ENCODE assay signal across 31 mouse cellular contexts in genomic region chr1:133150556-133150955, GRCm38 (mm10). TPM values are rescaled to one million over a fixed set of nuclear protein-coding genes. Genes with fewer than 3 reads are reported as not detected.
"Had no signal": no experiment of that assay in that cellular context is flagged by ENCODE, and none has a peak within 500 bp of the region (broad histone marks: within the 10 kb centered on the region; RNA-seq: fewer than 3 reads in every experiment).

No protein-coding gene starts in this region.

- H3K4me3 ChIP-seq: left cerebral cortex, adult 2 months; limb, embryonic 10.5 days; limb, embryonic 12.5 days; limb, embryonic 13.5 days; limb, embryonic 15.5 days; liver, embryonic 12.5 days; liver, embryonic 13.5 days; liver, embryonic 15.5 days; lung, embryonic 15.5 days; megakaryocyte, embryonic 14.5 days; midbrain, embryonic 12.5 days; midbrain, embryonic 13.5 days; midbrain, embryonic 15.5 days; myocyte had no signal

- H3K36me3 ChIP-seq: limb, embryonic 10.5 days; limb, embryonic 12.5 days; limb, embryonic 13.5 days; limb, embryonic 15.5 days; liver, embryonic 12.5 days; liver, embryonic 13.5 days; liver, embryonic 15.5 days; lung, embryonic 15.5 days; midbrain, embryonic 12.5 days; midbrain, embryonic 13.5 days; midbrain, embryonic 15.5 days had no signal

- H3K9ac ChIP-seq: limb, embryonic 12.5 days; limb, embryonic 13.5 days; limb, embryonic 15.5 days; liver, embryonic 12.5 days; liver, embryonic 13.5 days; liver, embryonic 14.5 days; liver, embryonic 15.5 days; liver, postnatal 0 days; lung, embryonic 14.5 days; lung, embryonic 15.5 days; midbrain, embryonic 12.5 days; midbrain, embryonic 13.5 days; midbrain, embryonic 15.5 days had no signal

- H3K4me2 ChIP-seq: limb, embryonic 12.5 days; limb, embryonic 13.5 days; limb, embryonic 15.5 days; liver, embryonic 11.5 days; liver, embryonic 12.5 days; liver, embryonic 13.5 days; liver, embryonic 15.5 days; lung, embryonic 14.5 days; lung, embryonic 15.5 days; midbrain, embryonic 12.5 days; midbrain, embryonic 13.5 days; midbrain, embryonic 15.5 days had no signal

- H3K4me1 ChIP-seq: limb, embryonic 12.5 days; limb, embryonic 13.5 days; limb, embryonic 15.5 days; liver, embryonic 12.5 days; liver, embryonic 13.5 days; liver, embryonic 15.5 days; megakaryocyte, embryonic 14.5 days; midbrain, embryonic 12.5 days; midbrain, embryonic 13.5 days; midbrain, embryonic 15.5 days had no signal

- H3K9me3 ChIP-seq: limb, embryonic 10.5 days; limb, embryonic 15.5 days; liver, embryonic 13.5 days; liver, embryonic 15.5 days; lung, embryonic 15.5 days; midbrain, embryonic 15.5 days had no signal

- DNase-seq: layer of hippocampus, postnatal 36 days; left cerebral cortex, postnatal 4 days; liver; liver, embryonic 13.5 days; liver, postnatal 0 days; lung, adult 18-20 months; lung, adult 2 months; lung, embryonic 14.5 days; lung, postnatal 10 days; lung, postnatal 14 days; lung, postnatal 36 days; lung, postnatal 4 days; midbrain, embryonic 14.5 days had no signal

- H3K27me3 ChIP-seq: limb, embryonic 12.5 days; limb, embryonic 13.5 days; limb, embryonic 15.5 days; liver, embryonic 13.5 days; liver, embryonic 15.5 days; lung, embryonic 15.5 days; midbrain, embryonic 12.5 days; midbrain, embryonic 15.5 days had no signal

- ATAC-seq: liver, embryonic 12.5 days; liver, postnatal 0 days; lung, postnatal 0 days; midbrain, embryonic 13.5 days; midbrain, embryonic 15.5 days; midbrain, embryonic 16.5 days had no signal

- H3K27ac ChIP-seq: left cerebral cortex, adult 2 months; limb, embryonic 10.5 days; limb, embryonic 12.5 days; limb, embryonic 13.5 days; limb, embryonic 15.5 days; liver, embryonic 12.5 days; liver, embryonic 13.5 days; liver, embryonic 14.5 days; liver, embryonic 15.5 days; lung, embryonic 15.5 days; macrophage; midbrain, embryonic 12.5 days; midbrain, embryonic 13.5 days; midbrain, embryonic 15.5 days had no signal

RNA-seq across cellular contexts. Expression of gene Plekha6, which starts 13.5 kb away (rescaled TPM):
- polyA plus RNA-seq: macrophage had no signal
